Mouse (Mus musculus) embryo, embryonic 10 days (tissue): Measurements from ENCODE around the gene Lct.
A peak's percentile ranks its signal among the peaks of the same experiment; 100 is the strongest.
"Not testable (repeated sequence)": the region's sequence is repeated elsewhere in the genome, so short reads cannot be mapped to it uniquely, and the experiment has no call there.

Experiments
- DNase-seq: peaks from one replicate; pipeline ENCODE4 v3.0.0-alpha.2; 2015; ENCODE audit warnings: low spot score

Lct gene

GRCm38 (mm10) chr1:128328218-128328617 is at the start of gene Lct:
Gene Lct (minus strand): TSS chr1:128328318.
- DNase-seq = no peak

- no peak for DNase-seq
Measured at GRCm38 (mm10) chr1:128376841-128377240, 48.7 kb upstream of the Lct start.

- peak; percentile 27 for DNase-seq
Measured at GRCm38 (mm10) chr1:128372143-128372860, 44.2 kb upstream of the Lct start.

DNA sequence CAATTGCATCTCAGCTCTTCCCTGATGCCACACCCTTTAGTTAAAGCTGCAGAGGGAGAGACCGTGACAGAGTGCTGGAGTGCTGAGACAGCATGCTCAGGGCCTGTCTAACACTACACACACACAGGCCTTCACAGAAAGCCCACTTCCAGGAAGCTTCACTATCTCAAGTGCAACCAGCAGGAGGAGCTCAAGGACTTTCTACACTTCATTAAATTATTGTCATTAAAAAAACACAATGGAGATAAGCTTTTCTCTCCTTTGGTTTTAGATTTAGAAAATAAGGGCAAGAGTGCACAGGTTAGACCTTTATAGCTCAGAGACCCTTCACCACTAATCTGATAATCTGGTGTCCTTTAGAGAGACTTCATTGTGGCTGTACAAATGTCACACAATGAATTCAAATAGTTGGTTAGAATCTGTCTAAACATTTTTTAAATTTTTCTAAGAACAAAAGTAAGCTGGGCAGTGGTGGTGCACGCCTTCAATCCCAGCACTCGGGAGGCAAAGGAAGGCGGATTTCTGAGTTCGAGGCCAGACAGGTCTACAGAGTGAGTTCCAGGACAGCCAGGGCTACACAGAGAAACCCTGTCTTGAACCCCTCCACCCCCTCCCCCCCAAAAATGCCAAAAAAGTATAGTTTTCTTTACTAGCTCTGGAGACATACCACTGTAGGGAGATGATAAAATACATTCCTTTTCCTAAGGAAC is 40.8 kb upstream of the Lct start:
- DNase-seq = peak; percentile 59

- no peak for DNase-seq
Measured at GRCm38 (mm10) chr1:128360601-128361000, 32.5 kb upstream of the Lct start.

GRCm38 (mm10) chr1:128359554-128360376 is 31.6 kb upstream of the Lct start, which contains the start of gene Mcm6:
Gene Mcm6 (minus strand): TSS chr1:128359664.
- peak; percentile 99 for DNase-seq

DNA sequence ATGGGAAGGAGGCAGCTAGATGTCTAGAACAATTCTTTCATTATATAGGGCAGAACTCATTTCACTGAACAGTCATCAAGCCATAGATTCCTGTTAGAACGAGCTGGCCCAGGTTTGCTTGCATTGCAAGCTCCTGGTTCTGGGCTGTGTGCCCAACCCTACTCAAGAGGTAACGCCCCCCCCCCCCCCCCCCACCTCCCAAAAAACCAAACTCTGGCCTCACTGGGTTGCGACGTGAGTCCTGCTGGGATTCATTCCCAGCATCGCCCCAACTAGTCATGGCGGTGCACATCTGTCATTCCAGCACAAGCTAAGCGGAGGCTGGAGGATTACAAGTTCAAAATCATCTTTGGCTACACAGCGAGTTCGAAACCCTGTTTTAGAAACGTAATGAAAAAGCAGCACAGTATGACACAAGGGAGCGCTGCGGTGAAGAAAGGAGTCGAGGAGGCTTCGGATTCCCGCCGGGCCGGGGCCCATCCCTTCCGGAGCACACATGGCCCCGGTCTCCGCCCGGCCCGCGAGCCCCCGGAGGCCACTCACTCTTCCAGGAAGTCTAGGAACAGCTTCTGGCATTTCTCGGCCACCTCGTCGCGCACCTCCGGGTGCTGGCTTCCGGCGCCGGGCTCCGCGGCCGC is 30.9 kb upstream of the Lct start:
- peak; percentile 58 for DNase-seq

DNA sequence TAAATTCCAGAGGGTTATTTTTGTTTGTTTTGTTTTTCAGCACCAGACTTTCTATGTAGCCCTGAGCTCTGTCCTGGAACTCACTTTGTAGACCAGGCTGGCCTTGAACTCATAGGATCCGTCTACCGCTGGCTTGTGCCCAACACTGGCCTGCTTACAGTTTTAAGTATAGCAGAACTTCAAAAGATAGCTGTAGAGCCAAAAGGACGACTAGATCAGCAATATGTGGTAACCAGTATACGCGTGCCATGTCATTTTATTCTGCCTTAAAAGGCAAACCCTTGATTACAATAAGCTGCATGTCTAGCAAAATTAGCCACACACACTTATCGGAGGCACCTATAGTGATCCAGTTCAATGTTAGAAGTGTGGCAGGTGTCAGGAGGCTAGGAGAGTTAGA is 30.2 kb upstream of the Lct start:
- DNase-seq = no peak

- no peak for DNase-seq
Measured at GRCm38 (mm10) chr1:128357452-128357851, 29.3 kb upstream of the Lct start.

GRCm38 (mm10) chr1:128353092-128353491 is 25.0 kb upstream of the Lct start:
- no peak for DNase-seq

DNA sequence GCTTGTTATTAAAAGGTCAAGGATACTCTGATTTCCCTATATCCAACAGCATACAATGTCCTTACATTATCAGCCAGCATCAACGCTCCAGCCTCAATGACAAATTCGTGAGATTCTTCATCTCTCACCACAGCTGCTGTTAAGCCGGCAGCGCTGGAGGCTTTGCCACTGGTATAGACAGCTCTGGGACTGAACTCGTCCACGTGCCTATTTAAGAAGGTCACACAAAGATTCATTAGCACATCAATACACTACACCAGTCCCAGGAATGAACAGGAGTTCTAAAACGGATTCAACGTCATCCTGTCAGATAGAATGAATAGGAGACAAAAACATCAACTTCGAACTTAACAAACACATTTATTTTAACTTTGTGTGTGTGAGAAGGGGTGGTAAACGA is 16.1 kb upstream of the Lct start:
- DNase-seq = peak; percentile 40

DNA sequence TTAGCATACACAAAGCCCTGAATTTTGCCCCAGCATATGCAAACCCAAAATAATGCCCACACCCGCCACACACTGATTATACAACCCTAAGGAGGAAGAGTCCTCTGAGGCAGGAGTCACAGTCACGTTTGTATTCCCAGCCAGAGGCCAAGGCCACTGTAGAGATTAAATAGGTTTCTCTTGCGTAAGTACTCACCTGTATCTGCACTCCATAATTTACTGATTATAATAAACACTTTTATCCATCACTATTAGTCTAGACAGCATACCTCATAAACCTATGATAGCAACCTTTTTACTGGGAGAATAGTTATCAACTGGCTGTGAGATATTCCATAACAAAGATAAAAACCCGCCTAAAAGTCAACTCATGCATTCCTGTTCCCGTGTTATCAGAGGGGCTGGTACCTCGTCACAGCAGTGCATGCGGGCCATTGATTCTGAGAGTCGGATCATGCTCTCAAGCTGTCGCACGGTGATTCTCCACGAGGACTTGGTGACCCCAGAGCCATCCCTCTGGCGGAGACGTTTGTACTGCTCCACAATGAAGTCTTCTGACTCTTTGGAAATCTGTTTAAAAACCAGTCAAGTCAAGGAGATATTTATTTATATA is 9.7 kb upstream of the Lct start:
- DNase-seq = no peak

GRCm38 (mm10) chr1:128330313-128330712 is 2.2 kb upstream of the Lct start:
- DNase-seq = no peak

DNA sequence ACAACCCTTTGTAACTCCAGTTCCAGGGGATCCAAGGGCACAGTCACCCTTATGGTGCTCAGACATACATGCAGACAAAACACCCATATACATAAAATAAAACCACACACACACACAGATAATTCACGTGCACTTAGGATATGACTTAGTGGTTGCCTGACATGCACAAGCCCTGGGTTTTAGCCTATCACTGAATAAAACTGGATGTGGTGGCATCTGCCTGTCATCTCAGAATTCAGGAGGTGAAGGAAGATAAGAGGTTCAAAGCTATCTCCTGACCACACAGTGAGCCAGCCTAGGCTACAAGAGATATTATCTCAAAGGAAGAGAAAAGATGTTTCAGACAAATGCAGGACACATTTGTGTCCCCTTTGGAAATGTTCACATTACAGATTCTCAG is 953 bp downstream of the Lct start:
- DNase-seq = no peak

DNA sequence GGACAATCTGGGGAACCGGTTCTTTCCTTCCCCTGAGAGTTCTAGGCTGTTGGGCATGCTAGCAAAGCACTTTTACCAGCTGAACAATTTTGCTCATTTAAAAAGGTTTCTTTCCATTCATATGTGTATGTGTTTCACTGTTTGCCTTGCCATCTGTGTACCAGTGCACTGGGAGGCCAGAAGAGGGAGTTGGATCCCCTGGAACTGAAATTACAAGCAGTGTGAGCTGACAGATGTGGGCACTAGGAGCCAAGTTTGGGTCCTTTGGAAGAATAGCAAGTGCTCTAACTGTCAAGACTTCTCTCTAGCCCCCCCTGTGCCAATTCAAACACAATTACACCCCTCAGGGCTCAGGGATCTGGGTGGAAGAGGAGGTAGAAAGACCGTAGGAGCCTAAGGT is 3.3 kb downstream of the Lct start:
- no peak for DNase-seq

DNA sequence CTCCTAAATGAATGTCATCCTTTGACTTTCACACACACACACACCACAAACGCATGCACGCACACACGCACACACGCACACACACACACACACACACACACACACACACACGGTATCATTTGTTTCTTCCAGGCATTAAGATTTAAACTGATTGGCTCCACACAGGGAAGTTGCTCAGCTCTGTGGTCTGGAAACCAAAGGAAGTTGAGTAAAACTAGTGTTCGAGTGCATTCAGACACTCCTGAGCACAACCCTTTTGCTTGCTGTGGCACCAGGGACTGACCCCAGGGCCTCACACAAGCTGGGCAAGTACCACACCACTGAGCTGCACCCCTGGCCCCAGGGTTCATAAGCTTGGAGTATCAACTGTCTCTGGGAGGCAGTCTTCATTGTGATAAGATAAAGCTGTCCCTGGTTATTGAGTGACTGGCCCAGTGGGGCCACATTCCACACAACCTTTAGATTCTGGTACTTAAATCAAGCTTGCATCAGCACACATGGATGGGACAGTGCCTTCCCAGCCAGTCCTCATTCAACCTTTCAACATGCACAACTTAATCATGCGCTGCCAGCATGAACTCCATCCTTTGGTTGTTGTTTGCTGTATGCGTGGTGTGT is 5.0 kb downstream of the Lct start:
- no peak for DNase-seq

DNA sequence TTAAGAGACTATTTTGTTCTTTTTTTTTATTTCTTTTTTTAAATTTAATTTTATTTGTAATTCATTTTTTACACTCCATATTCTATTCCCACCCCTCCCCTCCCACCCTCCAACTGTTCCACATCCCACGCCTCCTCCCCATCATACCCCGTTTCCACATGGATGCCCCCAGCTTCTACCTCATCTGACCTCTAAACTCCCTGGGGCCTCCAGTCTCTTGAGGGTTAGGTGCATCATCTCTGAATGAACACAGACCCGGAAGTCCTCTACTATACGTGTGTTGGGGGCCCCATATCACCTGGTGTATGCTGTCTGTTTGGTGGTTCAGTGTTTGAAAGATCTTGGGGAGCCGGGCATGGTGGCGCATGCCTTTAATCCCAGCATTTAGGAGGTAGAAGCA is 8.9 kb downstream of the Lct start:
- not testable (repeated sequence) for DNase-seq

DNA sequence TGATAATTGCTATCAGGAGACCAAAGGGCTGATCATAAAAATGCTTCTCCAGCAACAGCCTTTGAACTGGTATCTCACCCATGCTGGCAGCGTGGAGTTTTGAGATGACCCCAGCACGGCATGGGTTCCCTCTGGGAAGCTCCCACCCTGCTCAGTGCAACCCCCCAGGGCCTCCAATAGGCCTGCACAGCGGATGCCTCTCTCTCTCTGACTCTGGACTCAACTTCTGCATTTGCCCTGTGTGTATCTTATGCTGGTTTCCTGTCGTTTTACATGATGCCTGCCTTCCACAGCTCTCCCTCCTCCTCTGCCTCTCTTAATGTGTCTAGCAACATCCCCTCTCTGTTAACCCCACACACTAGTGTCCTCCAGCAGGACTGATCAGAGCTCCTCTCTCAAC is 13.5 kb downstream of the Lct start:
- no peak for DNase-seq

DNA sequence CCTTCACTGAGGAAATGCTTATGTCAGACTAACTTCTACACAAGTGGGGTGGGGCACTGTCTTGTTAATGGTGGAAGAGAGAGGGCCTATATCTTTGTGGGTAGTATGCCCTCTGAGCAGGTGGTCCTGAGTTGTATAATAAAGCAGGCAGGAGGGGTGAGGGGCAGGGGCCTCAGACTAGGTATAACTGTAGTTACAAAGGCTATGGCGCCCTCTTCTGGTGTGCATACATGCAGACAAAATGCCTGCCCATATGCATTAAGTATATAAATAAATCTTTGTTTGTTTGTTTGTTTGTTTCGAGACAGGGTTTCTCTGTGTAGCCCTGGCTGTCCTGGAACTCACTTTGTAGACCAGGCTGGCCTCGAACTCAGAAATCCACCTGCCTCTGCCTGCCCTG is 19.1 kb downstream of the Lct start:
- no peak for DNase-seq

GRCm38 (mm10) chr1:128303900-128304299 is 24.2 kb downstream of the Lct start:
- DNase-seq = no peak
